Comparison of ENCODE assay signal across 15 mouse cellular contexts in genomic region chr17:12297292-12297691, GRCm38 (mm10). TPM values are rescaled to one million over a fixed set of nuclear protein-coding genes. Genes with fewer than 3 reads are reported as not detected.
A peak's percentile ranks its signal among the peaks of the same experiment; 100 is the strongest.
DNase-seq lines count a peak whose midpoint lies in the region; ATAC-seq and TF ChIP-seq lines count a peak whose summit lies in the region.
"Had no signal": no experiment of that assay in that cellular context is flagged by ENCODE, and none has a peak within 500 bp of the region (broad histone marks: within the 10 kb centered on the region; RNA-seq: fewer than 3 reads in every experiment).

No protein-coding gene starts in this region.

- 0 out of 2 replicates have a peak, but pooled peaks have one; percentile 14 for ATAC-seq in heart, embryonic 16.5 days (replicated peaks; ENCODE audit: extremely low read depth, insufficient read depth, low FRiP score)
- ATAC-seq in lung, postnatal 0 days: peak; percentile 43
- ATAC-seq: inflammation-experienced regulatory T-cells, adult 6 months; midbrain, embryonic 15.5 days had no signal

- intact Hi-C loops in heart, postnatal 36 days (cut with DNase I): no loop called here

- no peak for DNase-seq in heart, postnatal 36 days
- DNase-seq in testis, postnatal 10 days (ENCODE audit: low spot score): peak; percentile 40
- no peak for DNase-seq in testis, postnatal 14 days (ENCODE audit: low spot score)
- peak; percentile 80 for DNase-seq in lung, postnatal 0 days (ENCODE audit: low spot score)
- DNase-seq in T-cell, adult 2 months (ENCODE audit: low spot score): no peak
- DNase-seq in spleen, postnatal 4 days (ENCODE audit: low spot score in 2 of 2): no peak
- DNase-seq: cerebellum, adult 9-10 months; gastrocnemius, postnatal 14 days; right cerebral cortex, postnatal 4 days; thymus, postnatal 25 days had no signal

- no peaks in the 10 kb centered on the region for H3K36me3 ChIP-seq in heart, embryonic 16.5 days (ENCODE audit: control insufficient read depth, insufficient read depth)
- H3K36me3 ChIP-seq in lung, postnatal 0 days (ENCODE audit: insufficient read depth, low read length): no peaks in the 10 kb centered on the region
- H3K36me3 ChIP-seq: embryonic facial prominence, embryonic 10.5 days; forebrain, embryonic 10.5 days; midbrain, embryonic 15.5 days had no signal

- H3K27me3 ChIP-seq in heart, embryonic 16.5 days (ENCODE audit: control insufficient read depth, insufficient read depth, low read length): no peaks in the 10 kb centered on the region
- no peaks in the 10 kb centered on the region for H3K27me3 ChIP-seq in lung, postnatal 0 days (replicated peaks; ENCODE audit: insufficient read depth, low read length)
- H3K27me3 ChIP-seq: midbrain, embryonic 15.5 days had no signal

- H3K9me3 ChIP-seq in heart, embryonic 16.5 days (replicated peaks; ENCODE audit: control insufficient read depth, low read length): no peaks in the 10 kb centered on the region
- H3K9me3 ChIP-seq in lung, postnatal 0 days (ENCODE audit: low read length): no peaks in the 10 kb centered on the region
- H3K9me3 ChIP-seq: embryonic facial prominence, embryonic 10.5 days; forebrain, embryonic 10.5 days; midbrain, embryonic 15.5 days had no signal

- peaks cover 38% of the 10 kb centered on the region for H3K4me1 ChIP-seq in heart, embryonic 16.5 days (ENCODE audit: control insufficient read depth, insufficient read depth, low read length)
- H3K4me1 ChIP-seq in lung, postnatal 0 days (ENCODE audit: insufficient read depth, low read depth, low read length): peaks cover 13% of the 10 kb centered on the region; the same call in 1 of the 2 replicates

- H3K9ac ChIP-seq in heart, embryonic 16.5 days (ENCODE audit: low read length): no peak overlapping the region
- H3K9ac ChIP-seq in lung, postnatal 0 days (replicated peaks; ENCODE audit: low read depth): no peak overlapping the region
- H3K9ac ChIP-seq: midbrain, embryonic 15.5 days had no signal

- H3K27ac ChIP-seq in heart, embryonic 16.5 days (ENCODE audit: low read length): peak overlapping the region; percentile 49
- H3K27ac ChIP-seq in lung, postnatal 0 days (ENCODE audit: low read length): peak overlapping the region; percentile 59
- H3K27ac ChIP-seq: forebrain, embryonic 10.5 days; midbrain, embryonic 15.5 days had no signal

- TF ChIP-seq EP300 in lung, postnatal 0 days (IDR thresholded peaks at IDR 0.05): peak; percentile 80

- 22% methylated on average over 7 of the region's 7 CpGs for WGBS in heart, embryonic 16.5 days
- 21% methylated on average over 7 of the region's 7 CpGs for WGBS in lung, postnatal 0 days

- H3K4me2 ChIP-seq in heart, embryonic 16.5 days (ENCODE audit: low read depth, low read length): no peak overlapping the region; the same call in 1 of the 2 replicates
- H3K4me2 ChIP-seq in lung, postnatal 0 days (replicated peaks; ENCODE audit: low read depth, low read length): no peak overlapping the region; the same call in 1 of the 2 replicates
- H3K4me2 ChIP-seq: midbrain, embryonic 15.5 days had no signal

- TF ChIP-seq CTCF in lung, postnatal 0 days (IDR thresholded peaks at IDR 0.05): no peak; the same call in 1 of the 2 replicates

- H3K4me3 ChIP-seq in heart, embryonic 16.5 days (ENCODE audit: low read length): no peak overlapping the region
- no peak overlapping the region for H3K4me3 ChIP-seq in lung, postnatal 0 days (ENCODE audit: low read depth, low read length)
- H3K4me3 ChIP-seq: embryonic facial prominence, embryonic 10.5 days; forebrain, embryonic 10.5 days; midbrain, embryonic 15.5 days had no signal

RNA-seq across cellular contexts. Expression of gene Map3k4, which starts 21.3 kb away (rescaled TPM):
- 28.1 and 33.4 TPM in 2 replicates for polyA plus RNA-seq in heart, embryonic 16.5 days (2015; fragmentation: Nextera tagmentation; extraction: Ambion mirVana)
- total RNA-seq in heart, postnatal 36 days (2021): 10 to 100 TPM; 45.8 to 46.6 TPM
- 32.5 and 35.4 TPM in 2 replicates for polyA plus RNA-seq in lung, postnatal 0 days (2015; fragmentation: Nextera tagmentation; extraction: Ambion mirVana)

Comparison
In these comparisons a context has a peak if more than half of its experiments do, and no peak if none do; other contexts are left out.
1. DNase-seq: peak in testis, postnatal 10 days (single experiment) and lung, postnatal 0 days (single experiment); none in heart, postnatal 36 days (0 of 2), testis, postnatal 14 days (single experiment), T-cell, adult 2 months (single experiment) and spleen, postnatal 4 days (0 of 2).